Mouse (Mus musculus) layer of hippocampus, adult 9-10 months (tissue): ENCODE measurements at regions not wholly inside any gene's neighbourhood (a gene's known extent, or its start where the extent isn't known, plus 50 kb on each side); places are given as distances from the start of the nearest gene placed in this dataset.

Experiments used
- DNase-seq: peaks from one replicate; pipeline ENCODE4 v3.0.0; 2022; ENCODE audit warnings: low spot score

- no peak for DNase-seq
Measured at GRCm38 (mm10) chr3:103408724-103409123, 129.6 kb downstream of the Trim33 start.

DNA sequence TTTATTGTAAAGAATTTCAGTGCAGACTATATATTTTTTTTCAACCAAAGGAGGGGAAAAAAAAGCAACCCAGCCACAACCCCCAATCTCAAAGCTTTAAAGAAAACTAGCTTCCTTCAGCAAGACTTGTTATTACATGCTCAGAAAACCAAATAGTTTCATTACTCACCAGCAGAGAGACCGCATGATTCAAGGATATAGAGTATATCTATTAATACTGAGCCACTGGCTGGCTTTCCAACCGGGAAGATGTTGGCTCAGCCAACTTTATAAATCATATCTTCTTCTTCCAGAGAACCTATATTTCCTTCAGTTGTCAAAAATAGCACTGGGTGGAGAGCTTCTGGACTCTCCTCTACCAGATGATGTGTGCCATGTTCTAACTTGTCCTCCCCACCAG, 133.2 kb downstream of the Trim33 start:
- no peak for DNase-seq

DNA sequence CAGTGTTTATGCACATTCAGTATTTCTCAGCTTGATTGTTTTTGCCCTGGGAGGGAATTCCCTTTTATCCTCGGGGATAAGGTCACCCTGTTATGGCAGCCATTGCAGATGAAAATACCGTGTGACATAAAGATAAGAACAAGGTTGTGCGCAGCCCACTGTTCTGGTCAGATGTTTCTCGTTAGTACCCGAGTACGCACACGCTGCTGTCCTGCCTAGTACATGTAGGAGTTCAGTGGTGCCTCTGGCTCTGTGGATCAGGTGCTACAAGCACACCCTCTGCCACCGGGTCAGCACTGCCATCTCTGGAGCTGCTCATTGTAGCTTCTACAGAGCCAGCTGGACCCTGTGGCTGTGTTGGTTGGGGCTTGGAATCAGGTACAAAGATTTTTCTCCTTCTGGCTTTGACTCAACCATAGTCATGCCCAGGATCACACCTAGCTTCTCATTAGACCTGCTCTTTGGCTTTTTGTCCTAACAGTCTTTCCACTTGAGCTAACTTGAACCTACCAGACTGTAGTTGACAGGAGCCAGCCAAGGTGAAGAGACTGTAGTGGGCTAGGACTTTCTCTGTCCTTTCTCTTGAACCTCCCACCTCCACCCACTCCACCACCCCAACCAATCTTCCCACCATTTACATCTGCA, 136.1 kb downstream of the Trim33 start:
- no peak for DNase-seq

DNA sequence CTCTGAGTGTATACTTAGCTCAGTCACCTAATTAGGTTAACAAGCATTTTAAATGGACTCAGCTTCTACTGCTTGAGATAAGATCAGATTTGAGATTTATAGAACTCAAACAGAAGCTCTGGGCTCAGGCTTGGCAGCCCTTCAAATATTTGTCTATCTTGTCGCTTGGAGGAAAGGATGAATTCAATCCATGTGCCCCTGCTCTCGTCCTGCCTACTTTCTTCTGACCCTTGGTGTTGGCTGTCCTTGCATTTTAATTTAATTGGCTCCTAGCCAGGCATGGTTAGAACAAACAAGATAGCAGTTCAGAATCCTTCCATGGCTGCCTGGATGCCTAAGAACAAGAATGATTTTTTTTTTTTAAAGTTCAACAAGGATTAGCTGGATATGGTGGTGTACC, 137.2 kb downstream of the Trim33 start:
- no peak for DNase-seq

DNA sequence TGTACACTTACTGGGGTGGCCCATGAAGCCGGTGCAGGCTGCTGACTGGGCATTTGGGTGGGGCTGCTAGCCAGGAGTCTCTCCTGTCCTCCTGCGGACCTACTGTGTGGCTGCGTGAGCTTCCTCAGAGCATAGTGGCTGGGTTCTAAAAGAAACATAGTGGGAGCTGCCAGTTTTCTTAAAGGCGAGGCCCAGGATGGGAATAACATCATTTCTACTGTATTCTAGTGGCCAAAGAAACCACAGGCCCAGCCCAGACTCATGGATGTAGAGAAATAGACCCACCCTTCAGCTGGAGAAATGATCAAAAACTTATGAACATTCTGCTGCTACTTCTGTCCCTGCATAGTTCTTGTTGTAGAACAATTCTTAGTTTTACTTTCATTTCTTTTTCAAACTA, 138.7 kb downstream of the Trim33 start:
- no peak for DNase-seq

GRCm38 (mm10) chr3:103419761-103420620, 140.9 kb downstream of the Trim33 start:
- no peak for DNase-seq

- DNase-seq, result no peak
Measured at GRCm38 (mm10) chr3:103420621-103421274, 141.7 kb downstream of the Trim33 start.

- DNase-seq, result no peak
Measured at GRCm38 (mm10) chr3:103421275-103421621, 142.2 kb downstream of the Trim33 start.

GRCm38 (mm10) chr3:103422806-103423205, 143.7 kb downstream of the Trim33 start:
- DNase-seq, result no peak

DNA sequence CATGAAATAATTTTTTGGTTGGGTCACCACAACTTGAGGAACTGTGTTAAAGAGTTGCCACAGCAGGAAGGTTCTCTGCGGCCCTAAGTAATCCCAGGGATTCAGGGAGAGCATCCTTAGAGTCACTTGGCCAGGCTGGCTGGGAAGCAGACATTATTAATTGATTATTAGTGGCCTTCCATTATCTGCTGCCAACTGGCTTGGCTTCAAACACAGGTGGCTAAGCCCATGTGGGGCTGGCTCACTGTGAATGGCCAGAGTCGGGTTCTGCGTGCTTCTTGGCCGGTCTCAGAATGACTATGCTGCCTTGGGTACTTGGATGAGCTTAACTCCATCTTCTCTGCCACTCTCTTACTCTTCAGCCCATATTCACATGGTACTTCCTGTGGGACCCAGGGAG, 144.2 kb downstream of the Trim33 start:
- DNase-seq, result no peak

- DNase-seq, result no peak
Measured at GRCm38 (mm10) chr3:103425812-103426430, 146.8 kb downstream of the Trim33 start.

- no peak for DNase-seq
Measured at GRCm38 (mm10) chr3:103429227-103429788, 145.7 kb upstream of the Syt6 start.

DNA sequence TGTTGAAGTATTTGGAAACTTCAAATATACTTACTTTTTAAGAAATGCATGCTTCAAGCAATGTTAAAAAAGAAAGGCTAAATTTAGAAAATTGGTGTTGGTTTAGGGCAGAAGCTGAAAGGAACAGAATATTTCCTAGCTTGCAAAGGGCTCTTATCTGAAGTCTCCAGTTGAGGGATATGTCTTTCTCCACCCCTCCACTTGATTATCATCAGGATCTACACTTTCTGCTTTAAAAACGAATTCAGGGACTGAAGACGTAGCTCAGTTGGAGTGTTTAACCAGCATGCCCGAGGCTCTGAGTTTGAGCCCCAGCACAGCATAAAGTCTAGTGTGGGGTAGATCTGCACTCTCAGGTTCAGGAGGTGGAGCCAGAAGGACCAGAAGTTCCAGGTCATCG, 144.9 kb upstream of the Syt6 start:
- DNase-seq, result no peak

DNA sequence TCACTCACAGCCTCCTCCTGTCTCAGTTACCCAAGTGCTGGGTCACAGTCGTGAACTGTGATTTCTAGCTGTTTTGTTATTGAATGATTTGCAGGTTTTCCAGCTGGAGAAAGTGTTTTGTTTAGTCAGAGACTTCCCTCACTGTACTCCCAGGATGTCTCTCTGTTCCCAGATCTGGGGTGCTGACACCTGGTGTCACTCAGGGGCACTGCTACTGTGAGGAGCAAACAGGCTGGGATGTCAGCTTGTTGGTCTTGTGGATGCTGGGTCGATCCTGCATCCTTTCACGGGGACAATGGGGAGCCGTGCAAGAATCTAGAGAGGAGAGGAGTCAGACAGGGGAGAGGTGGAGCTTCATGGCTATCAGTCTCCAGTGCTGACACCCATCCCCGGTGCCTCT, 142.8 kb upstream of the Syt6 start:
- DNase-seq, result no peak

DNA sequence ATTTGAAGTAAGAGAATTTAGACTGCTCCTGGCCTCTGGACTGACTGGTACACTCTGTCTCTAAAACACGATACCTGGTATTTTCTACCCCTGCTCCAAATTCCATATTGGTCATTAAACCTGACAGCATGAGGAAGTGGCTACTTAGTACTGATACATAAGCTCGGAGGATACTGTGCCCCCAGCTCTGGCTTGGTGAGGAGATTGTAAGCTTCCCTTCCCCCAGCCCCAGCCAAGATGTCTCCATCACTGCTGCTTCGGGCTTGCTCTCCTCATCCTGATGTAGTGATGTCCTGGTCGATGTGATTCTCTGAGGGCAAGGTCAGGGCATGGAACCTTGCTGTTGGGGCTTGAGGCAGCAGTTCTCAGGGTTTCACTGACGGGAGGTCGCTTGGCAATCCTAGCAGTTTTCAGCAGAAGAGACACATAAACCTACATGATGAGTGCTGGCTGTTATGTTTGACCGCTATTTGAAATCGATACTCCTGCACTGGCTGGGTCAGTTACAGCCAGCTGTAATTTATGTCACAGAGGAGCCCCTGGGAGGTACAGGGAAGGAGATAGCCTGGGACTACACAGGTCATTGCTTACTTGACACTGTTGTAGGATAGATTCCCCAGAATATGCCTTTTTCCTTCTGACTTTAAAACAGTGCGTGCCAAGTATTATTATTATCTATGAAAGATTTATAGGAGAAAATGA, 138.0 kb upstream of the Syt6 start:
- no peak for DNase-seq

DNA sequence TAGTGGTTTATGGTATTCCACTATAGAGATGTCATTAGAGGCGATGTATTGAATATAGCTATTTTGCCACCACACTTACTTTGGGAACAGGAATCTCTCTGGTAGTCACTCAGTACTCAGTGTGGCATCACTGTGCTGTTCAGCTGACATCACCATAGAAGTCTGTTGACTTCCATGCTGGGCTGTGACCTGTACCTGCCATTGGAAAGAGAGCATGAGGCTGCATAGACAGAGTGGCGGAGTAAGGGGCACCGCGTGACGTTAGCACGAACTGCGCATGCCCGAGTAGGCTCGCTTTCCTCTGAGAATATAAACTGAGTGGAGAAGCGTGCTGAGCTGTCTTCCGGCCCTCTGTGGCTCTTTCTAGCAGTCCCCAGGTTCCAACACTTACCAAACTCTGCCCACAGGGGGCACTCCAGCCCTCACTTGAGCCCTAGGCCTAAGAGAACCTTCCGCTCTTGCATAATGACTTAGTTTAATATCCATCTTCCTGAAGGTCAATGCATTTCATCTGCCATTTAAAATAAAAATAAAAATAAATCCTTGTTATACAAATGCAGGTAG, 136.2 kb upstream of the Syt6 start:
- DNase-seq, result no peak

- no peak for DNase-seq
Measured at GRCm38 (mm10) chr3:103443247-103443646, 131.8 kb upstream of the Syt6 start.

DNA sequence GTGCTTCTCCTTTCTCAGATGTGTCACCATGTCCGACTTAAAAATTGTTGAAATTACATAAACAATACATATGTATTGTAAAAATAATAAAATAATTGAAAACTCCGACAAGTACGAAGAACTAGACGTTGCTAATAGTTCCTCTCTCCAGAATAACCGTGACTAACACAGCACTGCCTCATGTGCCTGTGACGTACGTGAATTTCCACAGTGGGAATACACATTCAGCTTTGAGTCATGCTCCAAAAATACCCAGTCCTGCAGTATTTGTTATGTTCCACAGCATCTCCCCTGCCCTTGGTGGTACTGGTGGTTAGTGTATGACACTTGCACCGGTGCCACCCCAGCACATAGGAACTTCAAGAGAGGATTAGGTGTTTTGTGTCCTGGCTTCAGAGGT, 129.2 kb upstream of the Syt6 start:
- no peak for DNase-seq

- no peak for DNase-seq
Measured at GRCm38 (mm10) chr3:103449851-103450250, 125.2 kb upstream of the Syt6 start.

GRCm38 (mm10) chr3:103451971-103452370, 123.1 kb upstream of the Syt6 start:
- DNase-seq, result no peak

- DNase-seq, result no peak
Measured at GRCm38 (mm10) chr3:103463760-103464159, 111.3 kb upstream of the Syt6 start.
